Mouse (Mus musculus) liver (tissue): ENCODE data around the gene Olfr1431.
"Not testable (repeated sequence)": the region's sequence is repeated elsewhere in the genome, so short reads cannot be mapped to it uniquely, and the experiment has no call there.

Experiments
- DNase-seq: peaks from one replicate; pipeline ENCODE4 v3.0.0-alpha.2; 2020; ENCODE audit warnings: mixed read lengths

Gene Olfr1431

GRCm38 (mm10) chr19:12200334-12200733 lies at the start of gene Olfr1431:
TSS of gene Olfr1431 (plus strand) at chr19:12200634.
- no peak for DNase-seq

GRCm38 (mm10) chr19:12170062-12170599 lies 30.3 kb upstream of the Olfr1431 start, which contains the start of gene Olfr1555-ps1:
TSS of gene Olfr1555-ps1 (minus strand) at chr19:12170112.
- DNase-seq = not testable (repeated sequence)

- not testable (repeated sequence) for DNase-seq
These were observed 25.0 kb upstream of the Olfr1431 start for GRCm38 (mm10) chr19:12175431-12175830.

- not testable (repeated sequence) for DNase-seq
These were observed 1.4 kb upstream of the Olfr1431 start for GRCm38 (mm10) chr19:12199076-12199475.

- DNase-seq = not testable (repeated sequence)
These were observed 32.1 kb downstream of the Olfr1431 start, which contains the start of gene Olfr1432 for GRCm38 (mm10) chr19:12232496-12232895. TSS of gene Olfr1432 (minus strand) at chr19:12232596.

DNA sequence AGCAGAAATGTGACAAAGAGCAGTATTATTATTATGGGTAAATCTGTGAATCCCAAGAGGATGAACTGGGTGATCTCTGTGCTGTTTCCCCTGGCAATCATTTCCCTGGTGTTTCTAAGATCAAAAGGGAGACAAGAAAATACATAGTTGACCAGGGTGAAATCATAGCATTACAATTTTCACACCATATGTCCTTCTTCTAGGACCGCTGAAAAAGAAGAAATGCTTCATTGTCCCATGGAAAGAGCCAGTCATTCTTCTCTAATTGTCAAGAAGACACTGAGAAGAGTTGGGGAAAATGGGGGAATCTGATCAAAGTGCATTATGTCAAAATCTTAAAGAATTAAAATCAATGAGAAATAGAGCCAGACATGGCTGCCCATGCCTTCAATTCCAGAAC lies 41.1 kb downstream of the Olfr1431 start, which contains the start of gene Olfr262:
Gene Olfr262, minus strand, starts transcription at position 101 of the 400 bp plus-strand sequence.
- DNase-seq = no peak

DNA sequence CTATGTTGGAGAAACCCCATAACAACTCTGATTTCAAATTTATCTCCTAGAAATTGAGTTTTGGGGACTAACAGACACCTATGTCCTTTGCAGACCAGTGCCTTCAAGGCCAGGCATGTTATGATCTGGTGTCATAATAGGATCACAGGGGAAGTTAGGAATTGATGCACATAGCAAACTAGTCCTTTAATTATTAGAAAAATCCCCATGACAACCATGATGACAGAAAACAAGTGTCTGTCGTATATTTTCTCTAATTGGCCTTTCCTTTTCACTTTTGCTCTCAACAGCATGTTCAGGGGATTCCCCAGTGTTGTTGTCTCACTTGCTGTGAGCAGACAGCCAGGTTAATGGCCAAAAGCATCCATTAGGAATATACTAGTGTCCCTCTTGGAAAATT lies 60.3 kb downstream of the Olfr1431 start, which contains the start of gene Olfr235:
Gene Olfr235, plus strand, starts transcription at position 301 of the 400 bp plus-strand sequence.
- no peak for DNase-seq
